Mouse (Mus musculus) T-cell, adult 66 days (primary cell): ENCODE data around the gene Cfap36. TPM values are rescaled to one million over a fixed set of nuclear protein-coding genes. Genes with fewer than 3 reads are reported as not detected.

Experiments used
- total RNA-seq, 2 experiments: library from RNA; stranded (reverse); gene quantifications; 3 replicates in 1 of 2; 4 replicates in 1 of 2; pipeline ENCODE4 v1.2.4; 2023

The Cfap36 gene
- 10 to 100 TPM; 18.9 to 25.5 TPM for total RNA-seq

DNA sequence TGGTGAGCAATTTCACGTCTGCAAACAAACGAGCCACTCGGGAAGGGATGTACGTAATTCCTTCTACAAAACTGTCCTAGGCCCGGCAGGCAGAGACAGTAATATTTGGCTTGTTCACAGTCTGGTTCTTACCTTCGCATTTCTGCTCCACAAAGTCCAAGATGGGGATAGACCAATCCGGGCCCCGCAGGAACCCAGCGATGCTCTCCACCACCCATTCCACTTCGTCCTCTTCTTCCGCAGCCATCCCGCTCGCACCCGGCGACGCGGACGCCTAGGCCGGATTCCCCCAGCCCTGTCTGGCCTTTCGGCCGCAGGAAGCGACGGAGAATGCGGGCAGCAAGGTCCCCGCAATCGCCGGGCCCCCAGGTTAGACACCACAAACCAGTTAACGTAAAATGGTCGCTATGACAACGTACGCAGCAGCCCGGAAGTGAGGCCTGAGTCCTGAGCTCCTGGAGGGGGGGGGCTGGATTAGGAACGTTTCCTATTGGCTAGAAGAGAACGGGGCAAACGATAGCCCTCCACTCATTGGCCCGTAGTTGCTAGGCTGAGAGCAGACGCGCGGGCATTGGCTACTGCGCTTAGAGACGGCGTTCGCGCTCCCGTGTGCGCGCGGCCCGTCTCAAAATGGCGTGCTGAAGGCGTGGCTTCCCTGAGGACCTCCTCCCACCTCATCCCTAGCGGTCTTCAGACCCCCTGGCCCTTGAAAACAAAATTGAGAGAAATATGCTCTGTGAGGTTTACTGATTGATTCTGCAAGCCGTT lies at the start of gene Cfap36:
Cfap36 (minus strand) TSS at position 527 of the 768 bp plus-strand sequence.

DNA sequence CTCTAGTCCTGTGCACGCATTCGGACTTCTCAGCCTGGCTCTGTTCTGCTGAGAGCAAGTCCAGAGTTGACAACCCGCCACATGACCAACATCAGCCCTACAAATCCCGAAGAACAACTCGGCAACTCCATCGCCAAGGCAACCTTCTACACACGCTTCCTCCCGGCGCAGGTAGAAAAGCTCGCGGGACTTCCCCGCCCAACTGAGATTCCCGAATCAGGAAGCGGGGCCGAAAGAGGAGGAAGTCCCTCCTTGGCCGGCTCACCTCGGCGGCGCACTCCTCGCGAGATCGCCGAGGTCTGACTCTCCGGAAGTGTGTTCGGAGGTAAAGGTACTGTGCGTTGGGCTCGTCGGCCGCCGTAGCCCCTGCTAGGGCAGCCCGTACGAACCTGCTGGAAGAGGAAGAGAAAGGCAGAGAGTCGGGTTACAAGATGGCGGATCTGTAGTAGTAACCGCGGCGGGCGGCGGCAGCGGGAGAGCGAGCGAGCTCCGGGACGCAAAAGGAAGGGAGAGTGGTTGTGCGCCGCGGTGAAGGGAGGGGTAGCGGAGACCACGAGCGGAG lies 74.6 kb downstream of the Cfap36 start, which contains the start of gene Ppp4r3b:
Ppp4r3b (plus strand) TSS at position 328 of the 562 bp plus-strand sequence.

Other genes starting within 250 kb of the Cfap36 start
- gene Pnpt1, start 116.7 kb downstream of the Cfap36 start, total RNA-seq: 10 to 100 TPM; 30.1 to 42.8 TPM
- 100 to 1,000 TPM; 132 to 134 TPM for gene Ppp4r3b, start 74.5 kb downstream of the Cfap36 start, total RNA-seq
- 1 to 10 TPM; 3.5 to 5.0 TPM for gene Ccdc88a, start 126.2 kb upstream of the Cfap36 start, total RNA-seq